Mouse (Mus musculus) liver, embryonic 18 days (tissue): ENCODE measurements around the gene Smok3b. TPM values are rescaled to one million over a fixed set of nuclear protein-coding genes. Genes with fewer than 3 reads are reported as not detected.

ENCODE experiments used
- polyA plus RNA-seq: library from polyadenylated mRNA; depleted of rRNA; stranded (reverse); fragments of >200 nt; gene quantifications from 2 replicates; pipeline ENCODE4 v1.2.3, GENCODE M21; 2012; rRNA removed

Gene Smok3b
- polyA plus RNA-seq: 0.01 TPM in 1 of 2 replicates, not detected in the other

DNA sequence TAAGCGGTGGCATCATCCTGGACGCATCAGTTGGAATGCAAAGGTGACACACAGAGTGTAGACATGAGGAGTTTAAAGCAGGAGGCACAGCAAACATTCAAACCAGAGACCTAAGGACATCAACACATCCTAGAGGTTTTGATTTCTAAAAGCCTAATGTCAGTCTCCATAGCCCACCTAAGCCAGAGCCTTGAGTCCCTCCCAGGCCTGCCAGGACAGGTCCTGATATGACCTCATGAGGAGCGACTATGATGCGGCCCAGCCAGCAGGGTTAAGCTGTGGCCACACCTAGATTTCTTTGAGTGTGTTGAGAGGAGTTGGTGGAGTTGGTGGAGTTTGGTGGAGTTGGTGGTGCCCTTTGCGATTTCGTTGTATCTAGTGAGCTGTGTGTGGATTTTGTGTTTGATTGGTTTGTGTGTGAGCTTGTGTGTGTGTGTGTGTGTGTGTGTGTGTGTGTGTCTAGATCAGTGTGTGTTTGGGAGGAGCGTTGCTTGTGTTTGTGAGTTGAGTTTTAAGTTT, at the start of gene Smok3b, which contains the start of gene Smok3a:
Smok3b (plus strand) TSS at position 469 of the 519 bp plus-strand sequence.
Smok3a (plus strand) TSS at position 301 of the 519 bp plus-strand sequence.

DNA sequence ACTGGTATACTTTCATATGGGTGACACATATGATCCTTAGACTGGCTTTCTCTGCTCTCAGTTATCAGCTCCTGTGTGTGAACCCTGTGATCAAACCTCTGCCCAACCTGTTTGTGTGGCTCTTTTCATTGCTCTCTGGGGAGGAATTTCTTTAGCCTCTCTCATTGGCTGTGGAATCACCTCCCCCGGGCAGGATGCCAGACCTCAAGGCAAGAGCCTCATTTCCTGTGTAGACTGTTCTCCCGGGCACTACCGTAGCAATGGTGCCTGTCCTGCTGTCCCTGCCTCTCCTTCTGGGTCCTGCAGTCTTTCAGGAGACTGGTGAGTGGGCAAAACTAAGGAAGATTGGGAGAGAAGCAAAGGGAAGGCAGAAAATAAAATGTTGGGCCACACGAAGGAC, 39.9 kb upstream of the Smok3b start, which contains the start of gene Azgp1:
Azgp1 (plus strand) TSS at position 221 of the 400 bp plus-strand sequence.

DNA sequence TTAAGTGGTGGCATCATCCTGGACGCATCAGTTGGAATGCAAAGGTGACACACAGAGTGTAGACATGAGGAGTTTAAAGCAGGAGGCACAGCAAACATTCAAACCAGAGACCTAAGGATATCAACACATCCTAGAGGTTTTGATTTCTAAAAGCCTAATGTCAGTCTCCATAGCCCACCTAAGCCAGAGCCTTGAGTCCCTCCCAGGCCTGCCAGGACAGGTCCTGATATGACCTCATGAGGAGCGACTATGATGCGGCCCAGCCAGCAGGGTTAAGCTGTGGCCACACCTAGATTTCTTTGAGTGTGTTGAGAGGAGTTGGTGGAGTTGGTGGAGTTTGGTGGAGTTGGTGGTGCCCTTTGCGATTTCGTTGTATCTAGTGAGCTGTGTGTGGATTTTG, 31.7 kb downstream of the Smok3b start, which contains the start of gene Smok3c:
Smok3c (plus strand) TSS at position 301 of the 400 bp plus-strand sequence.

DNA sequence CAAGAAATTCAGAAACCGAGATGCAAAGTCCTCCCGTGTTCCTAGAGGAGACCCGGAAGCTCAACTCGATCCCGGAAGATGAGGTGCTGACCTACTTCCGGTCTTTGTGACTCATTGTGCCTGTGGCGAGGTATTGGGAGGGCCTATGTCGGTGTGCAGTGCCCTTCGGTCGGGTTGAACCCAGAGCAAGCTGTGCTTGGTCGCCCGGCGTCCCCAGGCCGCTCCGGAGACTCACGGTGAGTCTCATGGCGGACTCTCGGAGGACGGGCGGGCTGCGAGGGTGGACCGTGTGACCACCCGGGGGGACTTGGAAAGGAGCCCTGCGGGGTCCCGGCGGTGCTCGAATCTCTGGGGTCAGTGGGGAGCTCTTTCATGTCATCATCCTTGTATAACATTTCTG, 63.8 kb downstream of the Smok3b start, which contains the start of gene Zkscan1:
Zkscan1 (plus strand) TSS at position 89 of the 400 bp plus-strand sequence.

Other genes starting within 250 kb of the Smok3b start
- gene Ppp1r35, start 242.6 kb upstream of the Smok3b start, polyA plus RNA-seq: 17.8 and 17.9 TPM in 2 replicates
- 11.2 and 11.4 TPM in 2 replicates for gene Mepce, start 233.8 kb upstream of the Smok3b start, polyA plus RNA-seq
- 2.7 and 3.0 TPM in 2 replicates for gene Zcwpw1, start 233.6 kb upstream of the Smok3b start, polyA plus RNA-seq
- 8.3 and 9.1 TPM in 2 replicates for gene Pilra, start 185.1 kb upstream of the Smok3b start, polyA plus RNA-seq
- gene Pilrb1, start 163.3 kb upstream of the Smok3b start, polyA plus RNA-seq: 10.7 and 12.0 TPM in 2 replicates
- 13.2 and 13.6 TPM in 2 replicates for gene Pilrb2, start 149.6 kb upstream of the Smok3b start, polyA plus RNA-seq
- 17.9 and 21.6 TPM in 2 replicates for gene Cyp3a13, start 99.8 kb upstream of the Smok3b start, polyA plus RNA-seq
- 0.30 and 0.49 TPM in 2 replicates for gene Gjc3, start 58.3 kb upstream of the Smok3b start, polyA plus RNA-seq
- 584 and 631 TPM in 2 replicates for gene Azgp1, start 39.9 kb upstream of the Smok3b start, polyA plus RNA-seq
- gene Smok3a, start 168 bp upstream of the Smok3b start, polyA plus RNA-seq: not detected in 2 replicates
- not detected in 2 replicates for gene Smok3c, start 31.8 kb downstream of the Smok3b start, polyA plus RNA-seq
- gene Zkscan1, start 63.7 kb downstream of the Smok3b start, polyA plus RNA-seq: 2.9 and 3.0 TPM in 2 replicates
- gene Zscan21, start 95.5 kb downstream of the Smok3b start, polyA plus RNA-seq: 10.0 and 10.6 TPM in 2 replicates
- gene Zfp113, start 134.3 kb downstream of the Smok3b start, polyA plus RNA-seq: 1.4 and 1.6 TPM in 2 replicates
- 113 and 134 TPM in 2 replicates for gene Cops6, start 139.6 kb downstream of the Smok3b start, polyA plus RNA-seq
- gene Ap4m1, start 150.6 kb downstream of the Smok3b start, polyA plus RNA-seq: 10.2 and 11.1 TPM in 2 replicates
- gene Mcm7, start 151.0 kb downstream of the Smok3b start, polyA plus RNA-seq: 65.8 and 67.1 TPM in 2 replicates
- 23.8 and 24.7 TPM in 2 replicates for gene Taf6, start 166.0 kb downstream of the Smok3b start, polyA plus RNA-seq
- 6.9 TPM in 2 replicates for gene Cnpy4, start 166.1 kb downstream of the Smok3b start, polyA plus RNA-seq
- gene Mblac1, start 172.9 kb downstream of the Smok3b start, polyA plus RNA-seq: 1.7 and 1.8 TPM in 2 replicates
- 0.12 and 0.16 TPM in 2 replicates for gene Nxpe5, start 204.5 kb downstream of the Smok3b start, polyA plus RNA-seq
- gene Lamtor4, start 234.1 kb downstream of the Smok3b start, polyA plus RNA-seq: 59.3 and 63.4 TPM in 2 replicates
- gene BC037034, start 242.6 kb downstream of the Smok3b start, polyA plus RNA-seq: 20.7 and 25.8 TPM in 2 replicates